Mouse (Mus musculus) yolk sac, embryonic 10.5 days (tissue): ENCODE measurements around the gene Tbc1d9.
A peak's percentile ranks its signal among the peaks of the same experiment; 100 is the strongest.

Experiments
- DNase-seq: peaks from one replicate; pipeline ENCODE4 v3.0.0-alpha.2; 2017; ENCODE audit warnings: low spot score

The Tbc1d9 gene

DNA sequence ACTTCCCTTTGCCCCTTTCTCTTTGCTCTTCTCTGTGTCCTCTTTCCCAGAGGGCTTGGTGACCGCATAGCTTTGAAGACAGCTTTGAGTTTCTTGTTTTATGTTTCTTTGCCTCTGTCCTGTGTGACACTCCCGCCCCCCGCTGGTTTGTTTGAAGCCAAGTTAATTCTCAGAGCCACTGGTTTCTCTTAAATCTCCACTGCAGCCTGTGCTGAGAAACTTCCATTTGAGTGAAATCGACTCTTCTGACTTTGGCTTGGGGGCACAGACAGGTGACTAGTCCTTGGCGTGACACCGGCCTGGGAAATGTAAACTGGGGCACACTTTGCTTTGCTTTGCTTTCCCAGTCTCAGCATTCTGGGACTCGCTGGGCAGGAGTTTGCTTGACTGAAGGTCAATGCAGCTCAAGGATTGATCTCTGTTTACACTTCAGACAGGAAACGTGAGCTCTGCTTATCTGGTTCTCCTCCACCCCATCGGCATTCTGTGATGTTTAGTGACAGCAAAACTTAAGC lies 13.1 kb downstream of the Tbc1d9 start:
- peak; percentile 82 for DNase-seq

DNA sequence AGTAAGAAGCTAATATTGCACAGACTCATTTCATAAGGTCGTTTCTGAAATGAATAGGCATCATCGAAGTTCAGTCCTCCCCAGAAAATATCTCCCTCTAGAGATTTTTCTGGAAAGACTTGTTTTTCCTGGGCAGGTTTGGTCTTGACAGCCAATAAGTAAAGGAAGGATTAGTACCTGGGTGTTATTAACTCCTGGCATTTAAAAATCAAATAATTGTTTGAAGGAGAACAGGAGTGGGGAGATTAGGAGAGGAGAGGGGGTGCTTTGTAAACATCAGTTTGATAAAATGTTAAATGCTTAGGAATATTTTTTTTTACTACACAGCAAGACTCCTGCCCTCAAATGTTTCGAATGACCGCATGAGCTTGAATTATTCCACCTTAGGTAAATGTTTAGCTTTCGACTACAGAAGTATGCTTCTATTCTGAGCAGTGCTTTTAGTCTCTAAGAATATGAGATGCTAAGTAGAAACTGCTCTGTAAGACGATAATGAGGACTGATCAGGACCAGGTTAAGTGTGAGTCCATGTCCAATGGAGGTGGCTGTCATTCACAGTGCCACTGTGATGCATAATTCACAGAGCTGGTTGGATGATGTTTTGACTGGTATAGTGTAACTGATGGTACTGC lies 16.8 kb downstream of the Tbc1d9 start:
- DNase-seq, result no peak

DNA sequence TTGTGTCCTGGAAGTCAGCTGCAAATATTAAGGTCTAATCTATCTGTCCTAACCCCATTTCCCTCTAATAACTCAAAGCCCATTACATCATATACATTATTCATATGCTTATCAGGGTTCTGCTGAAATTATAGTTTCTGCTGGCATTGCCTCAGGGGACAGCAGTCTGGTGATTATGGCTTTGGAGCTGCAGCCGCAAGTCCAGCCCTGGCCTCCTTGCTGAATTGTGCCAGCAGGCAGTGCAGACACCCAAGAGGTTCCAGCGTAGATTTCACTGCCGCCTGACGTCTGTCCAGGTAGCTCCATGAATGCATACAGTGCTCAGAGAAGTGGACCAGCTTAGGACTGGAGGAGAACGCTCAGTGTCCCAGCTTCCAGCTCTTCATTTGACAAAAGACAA lies 17.6 kb downstream of the Tbc1d9 start:
- no peak for DNase-seq

DNA sequence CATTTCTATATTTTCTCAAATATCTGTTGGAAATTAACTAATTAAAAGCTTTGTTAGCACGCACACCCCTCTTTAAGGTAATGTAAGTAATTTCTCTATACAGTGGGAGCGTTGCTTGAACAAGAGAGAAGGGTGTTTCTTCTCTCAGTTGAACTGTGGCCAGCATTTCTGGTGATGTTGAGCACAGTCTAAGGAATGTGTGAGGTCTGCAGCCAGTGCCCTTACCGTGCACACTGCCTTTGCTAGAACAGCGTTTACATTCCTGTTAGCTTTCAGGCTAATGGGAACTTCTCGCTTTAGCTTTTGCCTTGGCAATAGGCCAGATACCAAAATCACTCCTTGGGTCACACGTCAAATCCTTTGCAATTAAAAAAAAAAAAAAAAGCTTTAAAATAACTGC lies 21.2 kb downstream of the Tbc1d9 start:
- no peak for DNase-seq

- no peak for DNase-seq
These were observed 22.3 kb downstream of the Tbc1d9 start for GRCm38 (mm10) chr8:83187363-83187962.

GRCm38 (mm10) chr8:83189538-83190095 lies 24.5 kb downstream of the Tbc1d9 start:
- DNase-seq, result no peak

GRCm38 (mm10) chr8:83196088-83196487 lies 30.9 kb downstream of the Tbc1d9 start:
- DNase-seq, result no peak

GRCm38 (mm10) chr8:83199715-83200114 lies 34.6 kb downstream of the Tbc1d9 start:
- no peak for DNase-seq

GRCm38 (mm10) chr8:83200191-83201177 lies 35.3 kb downstream of the Tbc1d9 start:
- DNase-seq, result no peak

DNA sequence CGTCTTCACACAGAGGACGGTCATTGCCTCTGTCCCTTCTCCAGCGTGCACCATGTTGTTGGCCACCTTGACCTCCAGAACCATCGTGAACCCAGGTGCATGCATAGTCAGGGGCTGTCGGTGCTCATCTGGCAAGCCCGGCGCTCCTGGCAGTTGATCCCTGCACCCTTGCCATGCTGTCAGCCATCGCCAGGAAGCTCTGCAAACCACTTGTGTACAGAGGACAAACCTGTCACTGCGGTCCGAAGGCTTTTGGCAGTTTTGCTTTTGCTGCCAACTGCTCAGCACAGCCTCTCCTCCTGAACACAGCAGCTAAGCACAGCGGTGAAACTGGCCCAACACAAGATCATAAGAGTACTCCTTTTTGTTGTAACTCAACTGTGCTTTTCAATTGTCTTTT lies 37.8 kb downstream of the Tbc1d9 start:
- DNase-seq, result no peak

- DNase-seq, result no peak
These were observed 40.8 kb downstream of the Tbc1d9 start for GRCm38 (mm10) chr8:83205907-83206306.

- no peak for DNase-seq
These were observed 44.4 kb downstream of the Tbc1d9 start for GRCm38 (mm10) chr8:83209581-83209980.

GRCm38 (mm10) chr8:83210676-83211075 lies 45.5 kb downstream of the Tbc1d9 start:
- no peak for DNase-seq

DNA sequence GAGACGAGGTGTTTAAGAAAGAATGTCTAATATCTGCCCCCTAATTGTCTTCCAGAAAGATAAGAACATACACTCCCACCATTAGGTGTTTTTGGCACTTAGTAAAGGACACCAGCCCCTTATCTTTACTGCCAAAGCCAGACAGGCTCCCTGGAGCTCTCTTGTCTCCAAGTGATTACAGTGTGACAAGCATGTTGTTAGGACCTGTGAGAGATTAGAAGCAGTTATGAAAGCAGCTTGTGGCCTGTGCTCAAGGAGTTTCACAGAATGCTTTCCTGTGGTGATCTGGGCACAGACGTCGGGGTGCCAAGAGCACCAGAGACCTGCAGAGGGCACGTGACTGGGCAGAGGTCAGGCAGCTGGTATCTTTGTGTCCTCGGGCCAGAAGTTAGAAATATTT lies 49.9 kb downstream of the Tbc1d9 start:
- no peak for DNase-seq

- peak; percentile 7 for DNase-seq
These were observed 51.4 kb downstream of the Tbc1d9 start for GRCm38 (mm10) chr8:83216520-83216919.

DNA sequence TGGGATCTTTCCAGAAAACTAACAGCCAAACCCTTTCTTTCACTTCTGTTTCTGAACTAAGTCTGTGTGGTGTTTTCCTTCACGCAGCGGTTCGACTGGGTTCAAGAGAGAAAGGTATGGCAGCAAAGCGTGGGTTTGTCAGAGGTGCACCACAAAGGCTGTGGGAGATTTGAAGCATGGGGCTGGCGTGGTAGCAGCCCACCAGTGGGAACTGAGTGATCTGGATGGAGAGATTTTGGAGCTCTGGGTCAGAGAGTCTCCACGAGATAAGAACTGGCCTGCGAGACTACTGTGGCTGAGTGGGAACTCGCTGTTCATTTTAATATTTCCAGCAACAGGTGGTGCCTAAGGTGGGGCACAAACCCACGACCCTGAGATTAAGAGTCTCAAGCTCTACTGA lies 52.0 kb downstream of the Tbc1d9 start:
- DNase-seq, result no peak

DNA sequence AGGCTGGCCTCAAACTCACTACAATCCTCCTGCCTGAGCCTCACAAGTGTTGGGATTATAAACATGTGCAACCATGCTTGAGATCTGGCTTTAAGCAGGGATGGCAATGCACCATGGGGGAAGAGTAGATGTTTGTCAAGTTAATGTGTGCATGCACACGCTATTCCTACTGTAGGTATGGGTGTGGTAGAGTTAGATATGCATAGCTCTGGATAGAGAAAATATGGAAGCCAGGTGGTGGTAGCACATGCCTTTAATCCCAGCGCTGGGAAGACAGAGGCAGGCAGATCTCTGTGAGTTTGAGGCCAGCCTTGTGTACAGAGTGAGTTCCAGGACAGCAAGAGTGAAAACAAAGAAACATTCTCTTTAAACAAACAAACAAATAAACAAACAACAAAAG lies 52.7 kb downstream of the Tbc1d9 start:
- DNase-seq, result no peak

DNA sequence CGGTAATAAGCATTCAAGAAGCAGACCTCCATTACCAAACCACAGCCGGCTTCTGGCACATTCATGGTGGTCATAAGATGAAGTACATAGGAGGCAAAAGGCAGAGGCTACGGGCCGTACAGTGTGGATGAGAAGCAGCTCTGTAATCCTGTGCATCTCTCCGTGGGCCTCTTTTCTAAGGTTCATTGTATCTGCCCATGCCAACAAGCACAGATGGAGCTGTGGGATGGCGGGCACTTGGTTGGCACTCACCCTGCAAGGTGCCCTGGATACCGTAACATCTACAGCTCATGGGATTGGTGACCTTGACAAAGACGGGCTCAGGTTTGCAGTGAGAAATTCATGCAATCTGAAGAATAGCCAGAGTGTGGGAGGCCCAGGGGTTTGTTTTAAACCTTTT lies 54.2 kb downstream of the Tbc1d9 start:
- no peak for DNase-seq

GRCm38 (mm10) chr8:83220746-83221145 lies 55.6 kb downstream of the Tbc1d9 start:
- no peak for DNase-seq

DNA sequence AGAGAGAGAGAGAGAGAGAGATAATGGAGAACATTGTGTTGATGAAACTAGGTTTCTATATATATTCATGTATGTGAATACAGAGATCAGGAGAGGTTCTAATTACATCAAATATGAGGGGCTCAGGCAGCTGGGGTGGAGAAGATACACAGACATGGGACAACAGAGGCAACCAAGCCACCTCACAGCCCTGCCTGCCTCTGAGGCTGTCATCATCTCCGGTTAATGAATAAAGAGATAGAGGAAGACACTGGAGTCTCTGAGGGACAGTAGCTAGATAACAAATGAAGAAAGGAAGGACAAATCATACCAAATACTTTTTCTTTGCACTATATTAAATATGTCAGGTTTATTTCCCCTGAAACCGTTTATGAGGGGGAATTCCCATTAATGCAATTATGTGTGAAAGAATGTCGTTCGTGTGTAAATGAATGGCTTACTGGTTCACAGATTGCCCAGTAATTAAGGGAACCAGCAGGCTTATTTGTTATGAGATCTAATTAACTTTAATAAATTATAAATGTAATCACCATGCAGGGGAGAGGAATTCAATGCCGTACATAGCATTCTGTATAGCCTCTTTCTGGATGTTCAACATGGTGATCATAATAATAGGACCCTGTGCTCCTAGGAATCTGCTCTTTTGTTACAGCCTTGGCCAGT lies 59.7 kb downstream of the Tbc1d9 start:
- no peak for DNase-seq

- no peak for DNase-seq
These were observed 60.4 kb downstream of the Tbc1d9 start for GRCm38 (mm10) chr8:83225598-83225997.

GRCm38 (mm10) chr8:83227336-83227735 lies 62.2 kb downstream of the Tbc1d9 start:
- DNase-seq, result no peak
